In genomic region chr10:44997184-44997905, GRCm38 (mm10) we compare ENCODE assay signal across 8 mouse cellular contexts.
DNase-seq lines count a peak whose midpoint lies in the region; ATAC-seq and TF ChIP-seq lines count a peak whose summit lies in the region.

No protein-coding gene starts in this region.

- TF ChIP-seq EP300 in lung, postnatal 0 days (IDR thresholded peaks at IDR 0.05), result peak; percentile 78; the same call in 1 of the 2 replicates

- DNase-seq in embryo, embryonic 11 days, result peak; percentile 70
- DNase-seq in heart, adult 8-10 months (ENCODE audit: low spot score), result peak; percentile 79
- DNase-seq in kidney, adult 2 months, result peak; percentile 82
- DNase-seq in lung, postnatal 0 days (ENCODE audit: low spot score), result peak; percentile 84
- no peak for DNase-seq in urinary bladder, postnatal 36 days (ENCODE audit: low spot score in 2 of 2)
- DNase-seq in left cerebral cortex, adult 8-10 months (ENCODE audit: low spot score in 2 of 2), result no peak
- DNase-seq in gastrocnemius, adult 8-10 months (ENCODE audit: low spot score in 2 of 2), result no peak
- DNase-seq in urinary bladder, adult 2 months (ENCODE audit: low spot score), result no peak

- TF ChIP-seq POLR2A in kidney, adult 2 months (IDR thresholded peaks at IDR 0.05; ENCODE audit: low read depth, low read length), result no peak

- no peaks in the 10 kb centered on the region; the same call in 1 of the 2 replicates for H3K4me1 ChIP-seq in kidney, adult 2 months (ENCODE audit: control insufficient read depth, insufficient read depth, low read length)
- no peaks in the 10 kb centered on the region for H3K4me1 ChIP-seq in lung, postnatal 0 days (ENCODE audit: insufficient read depth, low read depth, low read length)

- peak overlapping the region; percentile 66; the same call in 1 of the 2 replicates for H3K27ac ChIP-seq in kidney, adult 2 months (ENCODE audit: insufficient read depth, low read depth, low read length)
- H3K27ac ChIP-seq in lung, postnatal 0 days (ENCODE audit: low read length), result peak overlapping the region; percentile 51; the same call in 1 of the 2 replicates

- 29% methylated on average over 14 of the region's 14 CpGs for WGBS in kidney, adult 2 months
- WGBS in lung, postnatal 0 days, result 3% methylated on average over 13 of the region's 14 CpGs

- no peaks in the 10 kb centered on the region for H3K27me3 ChIP-seq in kidney, adult 2 months (replicated peaks; ENCODE audit: control insufficient read depth, insufficient read depth, low read length)
- no peaks in the 10 kb centered on the region for H3K27me3 ChIP-seq in lung, postnatal 0 days (replicated peaks; ENCODE audit: insufficient read depth, low read length)

- no peak overlapping the region for H3K9ac ChIP-seq in lung, postnatal 0 days (replicated peaks; ENCODE audit: low read depth)

- no peaks in the 10 kb centered on the region for H3K36me3 ChIP-seq in kidney, adult 2 months (ENCODE audit: control insufficient read depth, insufficient read depth, low read length)
- H3K36me3 ChIP-seq in lung, postnatal 0 days (ENCODE audit: insufficient read depth, low read length), result no peaks in the 10 kb centered on the region

- peak overlapping the region; percentile 52 for H3K4me2 ChIP-seq in lung, postnatal 0 days (replicated peaks; ENCODE audit: low read depth, low read length)

- TF ChIP-seq CTCF in kidney, adult 2 months (conservative IDR thresholded peaks at IDR 0.05; ENCODE audit: insufficient read depth, insufficient read length, low read depth, low read length), result no peak
- TF ChIP-seq CTCF in lung, postnatal 0 days (IDR thresholded peaks at IDR 0.05), result no peak

- no peaks in the 10 kb centered on the region for H3K9me3 ChIP-seq in lung, postnatal 0 days (ENCODE audit: low read length)

- peak; percentile 47; the same call in 1 of the 2 replicates for ATAC-seq in lung, postnatal 0 days

- H3K4me3 ChIP-seq in kidney, adult 2 months (ENCODE audit: insufficient read depth, low read depth, low read length), result no peak overlapping the region
- H3K4me3 ChIP-seq in lung, postnatal 0 days (ENCODE audit: low read depth, low read length), result peak overlapping the region; percentile 1; the same call in 1 of the 2 replicates

Comparison
In these comparisons a context has a peak if more than half of its experiments do, and no peak if none do; other contexts are left out.
1. DNase-seq: peak in embryo, embryonic 11 days (single experiment), heart, adult 8-10 months (single experiment), kidney, adult 2 months (single experiment) and lung, postnatal 0 days (single experiment); none in urinary bladder, postnatal 36 days (0 of 2), left cerebral cortex, adult 8-10 months (0 of 2), gastrocnemius, adult 8-10 months (0 of 2) and urinary bladder, adult 2 months (single experiment).